Mouse (Mus musculus) cerebellum, adult 2 months (tissue): ENCODE data around the gene Fam45a. TPM values are rescaled to one million over a fixed set of nuclear protein-coding genes. Genes with fewer than 3 reads are reported as not detected.
"Not testable (repeated sequence)": the region's sequence is repeated elsewhere in the genome, so short reads cannot be mapped to it uniquely, and the experiment has no call there.

Source experiments
- DNase-seq, 2 experiments: peaks; one replicate each; pipeline ENCODE4 v3.0.0; 2021
- H3K27ac ChIP-seq: fragments of 200-500 bp; 2 replicates; pipeline ENCODE4 v1.5.1; 2012; ENCODE audit warnings: low read length, control low read depth, inconsistent platforms; ENCODE audit not compliant: insufficient read depth
- H3K27me3 ChIP-seq: fragments of 200-500 bp; 2 replicates; pipeline ENCODE4 v1.6.1; 2012; ENCODE audit warnings: inconsistent platforms, mild to moderate bottlenecking, low read length, moderate library complexity; ENCODE audit not compliant: control insufficient read depth, insufficient read depth
- H3K4me1 ChIP-seq: fragments of 200-500 bp; 2 replicates; pipeline ENCODE4 v1.6.1; 2011; ENCODE audit warnings: low read length; ENCODE audit not compliant: control insufficient read depth, insufficient read depth
- H3K4me3 ChIP-seq: fragments of 200-500 bp; replicated peaks from 2 replicates; pipeline ENCODE3; 2011; ENCODE audit warnings: mild to moderate bottlenecking, low read depth, low read length, control low read depth; ENCODE audit not compliant: insufficient read depth
- CTCF ChIP-seq: fragments of 200-500 bp; IDR thresholded peaks from 2 replicates; pipeline ENCODE4 v1.5.1; 2011; ENCODE audit warnings: low read depth, mild to moderate bottlenecking, control low read depth, low read length, moderate library complexity, borderline replicate concordance; ENCODE audit not compliant: insufficient read depth
- POLR2A ChIP-seq: fragments of 200-500 bp; IDR thresholded peaks from 2 replicates; pipeline ENCODE4 v1.6.1; 2011; ENCODE audit warnings: low read length, control low read depth, borderline replicate concordance; ENCODE audit not compliant: insufficient read depth
- WGBS: fragments of 180-500 bp; shearing (Covaris S2); methylation state at CpG from one replicate; pipeline ENCODE4 v1.1.7; 2018; 5-methylcytosine and 5-hydroxymethylcytosine counted together
- polyA plus RNA-seq: library from polyadenylated mRNA; depleted of rRNA; stranded (reverse); fragments of >200 nt; gene quantifications from 2 replicates; pipeline ENCODE4 v1.2.3, GENCODE M21; 2012; rRNA removed

The Fam45a gene
- polyA plus RNA-seq, 1 experiment, result 60.3 TPM

- no peaks in the 10 kb centered on the region for H3K4me1 ChIP-seq
- H3K4me3 ChIP-seq, result peak within 1 kb of the TSS; percentile 87
- H3K27ac ChIP-seq, result peak within 1 kb of the TSS; percentile 76
- DNase-seq, result peak; percentile 92
- WGBS, result 3% methylated on average over 30 of the region's 30 CpGs
- TF ChIP-seq POLR2A (peak; percentile 86), CTCF (no peak)
- no peaks in the 10 kb centered on the region for H3K27me3 ChIP-seq
Measured at GRCm38 (mm10) chr19:60860868-60861700, 49.7 kb downstream of the Fam45a start, which contains the start of gene Sfxn4. Sfxn4 (minus strand) TSS chr19:60861479.

- not testable (repeated sequence) for H3K27me3 ChIP-seq, DNase-seq, H3K4me1 ChIP-seq, H3K4me3 ChIP-seq, H3K27ac ChIP-seq
- 97% methylated on average over 4 of the region's 4 CpGs for WGBS
Measured at GRCm38 (mm10) chr19:60866169-60866568, 54.8 kb downstream of the Fam45a start.

- no peak for DNase-seq
- WGBS, result 78% methylated on average over 1 of the region's 1 CpGs
- Histone ChIP-seq H3K27ac (no peak overlapping the region), H3K4me3 (no peak overlapping the region), H3K4me1 (no peaks in the 10 kb centered on the region), H3K27me3 (no peaks in the 10 kb centered on the region)
- TF ChIP-seq POLR2A (no peak), CTCF (no peak)
Measured at GRCm38 (mm10) chr19:60870489-60870888, 59.1 kb downstream of the Fam45a start.

GRCm38 (mm10) chr19:60871366-60871765 lies 60.0 kb downstream of the Fam45a start:
- H3K27ac ChIP-seq, result no peak overlapping the region
- H3K4me3 ChIP-seq, result no peak overlapping the region
- DNase-seq, result no peak
- no peak for TF ChIP-seq CTCF
- WGBS, result 86% methylated on average over 5 of the region's 5 CpGs
- no peaks in the 10 kb centered on the region for H3K4me1 ChIP-seq
- H3K27me3 ChIP-seq, result no peaks in the 10 kb centered on the region

- no peaks in the 10 kb centered on the region for H3K4me1 ChIP-seq
- 40% methylated on average over 1 of the region's 1 CpGs for WGBS
- H3K4me3 ChIP-seq, result no peak overlapping the region
Measured at GRCm38 (mm10) chr19:60872272-60872671, 60.9 kb downstream of the Fam45a start.

GRCm38 (mm10) chr19:60873501-60873900 lies 62.1 kb downstream of the Fam45a start:
- WGBS, result 18% methylated on average over 4 of the region's 4 CpGs
- TF ChIP-seq POLR2A, result no peak
- Histone ChIP-seq H3K27me3 (no peaks in the 10 kb centered on the region), H3K4me1 (no peaks in the 10 kb centered on the region), H3K27ac (no peak overlapping the region), H3K4me3 (peak overlapping the region; percentile 53)
- peak in 1 of 2 experiments; percentile 22 for DNase-seq

More at GRCm38 (mm10) chr19:60872272-60872671, 60.9 kb downstream of the Fam45a start:
- TF ChIP-seq CTCF, result no peak
- DNase-seq, result no peak
- Histone ChIP-seq H3K27ac (no peak overlapping the region), H3K27me3 (no peaks in the 10 kb centered on the region)

GRCm38 (mm10) chr19:60874064-60874694 lies 62.8 kb downstream of the Fam45a start, which contains the start of gene Prdx3:
Prdx3 (minus strand) TSS chr19:60874556.
- peak; percentile 96 for DNase-seq
- WGBS, result under 1% methylated on average over 28 of the region's 28 CpGs
- no peaks in the 10 kb centered on the region for H3K4me1 ChIP-seq
- H3K4me3 ChIP-seq, result peak within 1 kb of the TSS; percentile 53
- peak; percentile 75 for TF ChIP-seq POLR2A
- TF ChIP-seq CTCF, result no peak
- H3K27me3 ChIP-seq, result no peaks in the 10 kb centered on the region
- peak within 1 kb of the TSS; percentile 23 for H3K27ac ChIP-seq

GRCm38 (mm10) chr19:60883129-60883528 lies 71.7 kb downstream of the Fam45a start:
- H3K4me1 ChIP-seq, result no peaks in the 10 kb centered on the region
- no peaks in the 10 kb centered on the region for H3K27me3 ChIP-seq
- DNase-seq, result peak; percentile 28 to 42
- no peak overlapping the region for H3K27ac ChIP-seq
- 8% methylated on average over 3 of the region's 3 CpGs for WGBS
- TF ChIP-seq CTCF (peak; percentile 62), POLR2A (no peak)
- H3K4me3 ChIP-seq, result no peak overlapping the region

Other genes with a start within 250 kb of the Fam45a start
- gene Cacul1, start 230.6 kb upstream of the Fam45a start, polyA plus RNA-seq, result 21.7 and 21.8 TPM in 2 replicates
- gene Nanos1, start 55.6 kb upstream of the Fam45a start, polyA plus RNA-seq, result 10.0 and 11.4 TPM in 2 replicates
- 69.0 and 73.5 TPM in 2 replicates for gene Eif3a, start 20.9 kb upstream of the Fam45a start, polyA plus RNA-seq
- gene Sfxn4, start 49.9 kb downstream of the Fam45a start, polyA plus RNA-seq, result 19.3 and 20.0 TPM in 2 replicates
- gene Prdx3, start 63.0 kb downstream of the Fam45a start, polyA plus RNA-seq, result 139 and 144 TPM in 2 replicates
- 9.6 and 11.0 TPM in 2 replicates for gene Grk5, start 78.2 kb downstream of the Fam45a start, polyA plus RNA-seq